In the genomic region with DNA sequence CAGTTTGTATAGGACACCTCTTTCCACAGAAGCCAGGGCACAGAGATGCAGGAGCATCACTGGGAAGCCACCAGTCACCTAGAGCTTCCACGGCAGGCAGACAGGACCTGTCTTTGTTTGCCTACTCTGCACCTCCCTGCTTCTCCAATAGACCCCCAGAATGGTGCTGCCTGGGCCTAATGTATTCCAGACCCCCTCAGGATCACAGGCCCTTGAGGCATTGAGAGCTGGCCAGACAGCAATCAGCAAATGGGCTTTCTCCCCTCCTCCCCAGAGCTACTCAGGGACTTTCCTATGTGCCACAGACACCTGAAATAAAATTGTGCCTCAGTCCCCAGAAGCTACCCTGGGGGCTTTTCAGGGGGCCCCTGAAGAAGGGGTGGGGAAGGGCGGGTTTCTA, we compare ENCODE assay signal across 12 mouse cellular contexts. TPM values are rescaled to one million over a fixed set of nuclear protein-coding genes. Genes with fewer than 3 reads are reported as not detected.
DNase-seq lines count a peak whose midpoint lies in the region; ATAC-seq and TF ChIP-seq lines count a peak whose summit lies in the region.
"Had no signal": no experiment of that assay in that cellular context is flagged by ENCODE, and none has a peak within 500 bp of the region (broad histone marks: within the 10 kb centered on the region; RNA-seq: fewer than 3 reads in every experiment).

No protein-coding gene starts in this region.

- no peaks in the 10 kb centered on the region for H3K27me3 ChIP-seq in neural tube, embryonic 11.5 days (ENCODE audit: control insufficient read depth, insufficient read depth, low read length)
- H3K27me3 ChIP-seq in hindbrain, embryonic 10.5 days (ENCODE audit: insufficient read depth, poor library complexity, severe bottlenecking): no peaks in the 10 kb centered on the region
- peaks cover 4% of the 10 kb centered on the region; the same call in 1 of the 2 replicates for H3K27me3 ChIP-seq in midbrain, embryonic 10.5 days (ENCODE audit: low read depth, poor library complexity, severe bottlenecking)
- no peaks in the 10 kb centered on the region for H3K27me3 ChIP-seq in stomach, postnatal 0 days (ENCODE audit: control insufficient read depth, insufficient read depth, low read length)

- no peaks in the 10 kb centered on the region for H3K9me3 ChIP-seq in neural tube, embryonic 11.5 days (ENCODE audit: control insufficient read depth, low read length)
- H3K9me3 ChIP-seq in hindbrain, embryonic 10.5 days: peaks cover 4% of the 10 kb centered on the region; the same call in 1 of the 2 replicates
- no peaks in the 10 kb centered on the region; the same call in 1 of the 2 replicates for H3K9me3 ChIP-seq in midbrain, embryonic 10.5 days (replicated peaks)
- no peaks in the 10 kb centered on the region for H3K9me3 ChIP-seq in stomach, postnatal 0 days (ENCODE audit: control insufficient read depth, low read length)

- peak overlapping the region; percentile 88 for H3K4me2 ChIP-seq in neural tube, embryonic 11.5 days (ENCODE audit: low read depth)
- H3K4me2 ChIP-seq in stomach, postnatal 0 days (replicated peaks; ENCODE audit: low read depth): peak overlapping the region; percentile 81

- ATAC-seq in neural tube, embryonic 11.5 days (ENCODE audit: insufficient read depth, low FRiP score, low TSS enrichment): no peak
- no peak for ATAC-seq in stomach, postnatal 0 days (ENCODE audit: low FRiP score, low TSS enrichment)
- ATAC-seq: CD4-positive, CD25-positive, alpha-beta regulatory T cell, adult 4 months; liver, postnatal 0 days had no signal

- peaks cover 20% of the 10 kb centered on the region for H3K36me3 ChIP-seq in neural tube, embryonic 11.5 days (ENCODE audit: control insufficient read depth, insufficient read depth, low read length)
- peaks cover 53% of the 10 kb centered on the region for H3K36me3 ChIP-seq in hindbrain, embryonic 10.5 days
- H3K36me3 ChIP-seq in midbrain, embryonic 10.5 days: peaks cover 54% of the 10 kb centered on the region
- H3K36me3 ChIP-seq in stomach, postnatal 0 days (ENCODE audit: control insufficient read depth, insufficient read depth, low read length): peaks cover 4% of the 10 kb centered on the region; the same call in 1 of the 2 replicates

- no peak overlapping the region for H3K9ac ChIP-seq in neural tube, embryonic 11.5 days (ENCODE audit: low read length)
- H3K9ac ChIP-seq in stomach, postnatal 0 days (ENCODE audit: low read length): no peak overlapping the region
- H3K9ac ChIP-seq: liver, postnatal 0 days had no signal

- 0 out of 2 replicates have a peak overlapping the region, but pooled peaks have one; percentile 39 for H3K27ac ChIP-seq in neural tube, embryonic 11.5 days (ENCODE audit: low read depth, low read length)
- 0 out of 2 replicates have a peak overlapping the region, but pooled peaks have one; percentile 50 for H3K27ac ChIP-seq in hindbrain, embryonic 10.5 days
- peak overlapping the region; percentile 49; the same call in 1 of the 2 replicates for H3K27ac ChIP-seq in midbrain, embryonic 10.5 days (replicated peaks)
- no peak overlapping the region for H3K27ac ChIP-seq in stomach, postnatal 0 days (replicated peaks)

- H3K4me1 ChIP-seq in neural tube, embryonic 11.5 days (ENCODE audit: control insufficient read depth, insufficient read depth, low read length): peaks cover 21% of the 10 kb centered on the region
- peaks cover 36% of the 10 kb centered on the region for H3K4me1 ChIP-seq in hindbrain, embryonic 10.5 days (replicated peaks)
- peaks cover 36% of the 10 kb centered on the region for H3K4me1 ChIP-seq in midbrain, embryonic 10.5 days
- H3K4me1 ChIP-seq in stomach, postnatal 0 days (replicated peaks; ENCODE audit: control insufficient read depth, insufficient read depth): no peaks in the 10 kb centered on the region

- DNase-seq in neural tube, embryonic 11.5 days (ENCODE audit: low spot score): no peak
- DNase-seq in neural tube, embryonic 10.5 days (ENCODE audit: extremely low spot score, low spot score): no peak
- DNase-seq in hindbrain, embryonic 10.5 days (ENCODE audit: low spot score): no peak
- no peak for DNase-seq in midbrain, embryonic 10.5 days (ENCODE audit: low spot score)
- DNase-seq in stomach, postnatal 0 days (ENCODE audit: low spot score): no peak
- no peak for DNase-seq in urinary bladder, postnatal 36 days (ENCODE audit: low spot score in 2 of 2)
- DNase-seq in frontal cortex, postnatal 36 days (ENCODE audit: low spot score in 2 of 2): no peak
- no peak for DNase-seq in MN1 (ENCODE audit: low spot score)
- DNase-seq: cerebellum, postnatal 25 days; kidney, adult 2 months; liver, postnatal 0 days had no signal

- TF ChIP-seq CTCF in stomach, postnatal 0 days (IDR thresholded peaks at IDR 0.05; ENCODE audit: low read depth): no peak

- TF ChIP-seq EP300 in stomach, postnatal 0 days (optimal IDR thresholded peaks at IDR 0.05): no peak

- peak overlapping the region; percentile 88 for H3K4me3 ChIP-seq in neural tube, embryonic 11.5 days (ENCODE audit: low read depth, low read length)
- H3K4me3 ChIP-seq in hindbrain, embryonic 10.5 days: peak overlapping the region; percentile 93
- peak overlapping the region; percentile 94 for H3K4me3 ChIP-seq in midbrain, embryonic 10.5 days
- H3K4me3 ChIP-seq in stomach, postnatal 0 days (ENCODE audit: low read depth, low read length): no peak overlapping the region

- 56% methylated on average over 2 of the region's 2 CpGs for WGBS in neural tube, embryonic 11.5 days
- WGBS in hindbrain, embryonic 10.5 days: 39% methylated on average over 2 of the region's 2 CpGs
- 64% methylated on average over 2 of the region's 2 CpGs for WGBS in midbrain, embryonic 10.5 days
- 57% methylated on average over 2 of the region's 2 CpGs for WGBS in stomach, postnatal 0 days

RNA-seq across cellular contexts. Expression of a gene that starts 5.2 kb away (rescaled TPM):
- 19.4 and 22.7 TPM in 2 replicates for polyA plus RNA-seq in neural tube, embryonic 11.5 days (2014; fragmentation: Nextera tagmentation; extraction: Ambion mirVana)
- 43.3 and 45.0 TPM in 2 replicates for polyA plus RNA-seq in hindbrain, embryonic 10.5 days (2016; fragmentation: Nextera tagmentation; extraction: Ambion mirVana)
- 36.8 and 44.6 TPM in 2 replicates for polyA plus RNA-seq in midbrain, embryonic 10.5 days (2016; fragmentation: Nextera tagmentation; extraction: Ambion mirVana)
- 17.5 and 17.9 TPM in 2 replicates for polyA plus RNA-seq in stomach, postnatal 0 days (2015; fragmentation: Nextera tagmentation; extraction: Ambion mirVana)
- polyA plus RNA-seq: CD4-positive, CD25-positive, alpha-beta regulatory T cell, adult 4 months had no signal
